Mouse (Mus musculus) CD4-positive helper T cell, adult 2 months (primary cell): ENCODE measurements around the gene Hivep3.
A peak's percentile ranks its signal among the peaks of the same experiment; 100 is the strongest.

ENCODE experiments used
- DNase-seq: peaks from one replicate; pipeline ENCODE4 v3.0.0-alpha.2; 2012; ENCODE audit warnings: low read depth, missing footprints, low spot score

Hivep3 gene

GRCm38 (mm10) chr4:119907106-119907505, 173.5 kb downstream of the Hivep3 start:
- no peak for DNase-seq

- DNase-seq = no peak
Measured at GRCm38 (mm10) chr4:119911071-119911904, 177.7 kb downstream of the Hivep3 start.

GRCm38 (mm10) chr4:119912216-119912615, 178.6 kb downstream of the Hivep3 start:
- DNase-seq = no peak

GRCm38 (mm10) chr4:119914194-119914593, 180.6 kb downstream of the Hivep3 start:
- no peak for DNase-seq

- no peak for DNase-seq
Measured at GRCm38 (mm10) chr4:119915069-119915468, 181.5 kb downstream of the Hivep3 start.

GRCm38 (mm10) chr4:119917502-119917901, 183.9 kb downstream of the Hivep3 start:
- DNase-seq = peak; percentile 20

GRCm38 (mm10) chr4:119919349-119919748, 185.8 kb downstream of the Hivep3 start:
- no peak for DNase-seq

GRCm38 (mm10) chr4:119921022-119921717, 187.6 kb downstream of the Hivep3 start:
- peak; percentile 6 for DNase-seq

- DNase-seq = no peak
Measured at GRCm38 (mm10) chr4:119921723-119922266, 188.2 kb downstream of the Hivep3 start.

- DNase-seq = peak; percentile 8
Measured at GRCm38 (mm10) chr4:119922945-119923344, 189.4 kb downstream of the Hivep3 start.

- DNase-seq = no peak
Measured at GRCm38 (mm10) chr4:119923410-119923809, 189.8 kb downstream of the Hivep3 start.

GRCm38 (mm10) chr4:119925052-119925451, 191.5 kb downstream of the Hivep3 start:
- DNase-seq = no peak

GRCm38 (mm10) chr4:119931923-119932322, 198.3 kb downstream of the Hivep3 start:
- DNase-seq = no peak

GRCm38 (mm10) chr4:119932549-119933257, 199.1 kb downstream of the Hivep3 start:
- DNase-seq = no peak

GRCm38 (mm10) chr4:119934901-119935300, 201.3 kb downstream of the Hivep3 start:
- DNase-seq = no peak

- DNase-seq = no peak
Measured at GRCm38 (mm10) chr4:119937876-119938275, 204.3 kb downstream of the Hivep3 start.

- no peak for DNase-seq
Measured at GRCm38 (mm10) chr4:119938518-119938917, 204.9 kb downstream of the Hivep3 start.

- no peak for DNase-seq
Measured at GRCm38 (mm10) chr4:119939786-119940185, 206.2 kb downstream of the Hivep3 start.

GRCm38 (mm10) chr4:119946224-119946887, 212.8 kb downstream of the Hivep3 start:
- DNase-seq = no peak

- DNase-seq = peak; percentile 42
Measured at GRCm38 (mm10) chr4:119947232-119948162, 213.9 kb downstream of the Hivep3 start.
